Mouse (Mus musculus) stomach, embryonic 16.5 days (tissue): Measurements from ENCODE around the gene Evi5l. TPM values are rescaled to one million over a fixed set of nuclear protein-coding genes. Genes with fewer than 3 reads are reported as not detected.
"Not testable (repeated sequence)": the region's sequence is repeated elsewhere in the genome, so short reads cannot be mapped to it uniquely, and the experiment has no call there.

Experiments
- ATAC-seq: fragments of 200-750 bp; cut with Nextera tagmentation; 2 replicates; pipeline ENCODE4 v1.8.0; 2017; ENCODE audit warnings: moderate number of reproducible peaks, moderate TSS enrichment; ENCODE audit not compliant: insufficient read depth, low FRiP score
- H3K27ac ChIP-seq: fragments of 300-500 bp; sonication (generic); 2 replicates; pipeline ENCODE4 v1.5.1; 2014; ENCODE audit warnings: low read length
- H3K27me3 ChIP-seq: fragments of 300-500 bp; sonication (generic); 2 replicates; pipeline ENCODE4 v1.6.1; 2014; ENCODE audit warnings: low read length, control low read depth, mixed read lengths; ENCODE audit not compliant: control insufficient read depth, insufficient read depth
- H3K36me3 ChIP-seq: fragments of 300-500 bp; sonication (generic); 2 replicates; pipeline ENCODE4 v1.6.1; 2014; ENCODE audit warnings: low read length; ENCODE audit not compliant: control insufficient read depth, insufficient read depth
- H3K4me1 ChIP-seq: fragments of 300-500 bp; sonication (generic); 2 replicates; pipeline ENCODE4 v1.6.1; 2014; ENCODE audit warnings: low read length, control low read depth, mixed read lengths; ENCODE audit not compliant: control insufficient read depth, insufficient read depth
- H3K4me2 ChIP-seq: fragments of 300-500 bp; sonication (generic); 2 replicates; pipeline ENCODE4 v1.6.1; 2014; ENCODE audit warnings: low read depth, low read length, mixed read lengths
- H3K4me3 ChIP-seq: fragments of 300-500 bp; sonication (generic); replicated peaks from 2 replicates; pipeline ENCODE4 v1.5.1; 2014; ENCODE audit warnings: mild to moderate bottlenecking, low read length
- H3K9ac ChIP-seq: fragments of 300-500 bp; sonication (generic); 2 replicates; pipeline ENCODE4 v1.6.1; 2014; ENCODE audit warnings: low read length
- H3K9me3 ChIP-seq: fragments of 300-500 bp; sonication (generic); replicated peaks from 2 replicates; pipeline ENCODE4 v1.6.1; 2016; ENCODE audit warnings: low read length, control low read depth; ENCODE audit not compliant: control insufficient read depth
- WGBS: fragments of 180-500 bp; shearing (Covaris S2); extraction: QIAGEN DNeasy Blood & Tissue Kit; methylation state at CpG from one replicate; pipeline ENCODE4 v1.1.7; 2014; 5-methylcytosine and 5-hydroxymethylcytosine counted together
- polyA plus RNA-seq: library from polyadenylated mRNA; unstranded; fragments of >200 nt; fragmentation: Nextera tagmentation; extraction: Ambion mirVana; gene quantifications from 2 replicates; pipeline ENCODE4 v1.2.1, GENCODE M21; 2015

The Evi5l gene
- polyA plus RNA-seq, 1 experiment from 2014 or later = 22.2 TPM

GRCm38 (mm10) chr8:4247241-4247640 lies 80.9 kb downstream of the Evi5l start:
- H3K27me3 ChIP-seq = no peaks in the 10 kb centered on the region
- no peak overlapping the region for H3K4me2 ChIP-seq
- no peaks in the 10 kb centered on the region for H3K9me3 ChIP-seq
- no peak overlapping the region for H3K9ac ChIP-seq
- no peak for ATAC-seq
- 75% methylated on average over 8 of the region's 8 CpGs for WGBS
- H3K4me3 ChIP-seq = no peak overlapping the region
- H3K36me3 ChIP-seq = peaks cover 28% of the 10 kb centered on the region
- H3K4me1 ChIP-seq = peaks cover under 1% of the 10 kb centered on the region
- no peak overlapping the region for H3K27ac ChIP-seq

- H3K4me3 ChIP-seq = no peak within 1 kb of the TSS
- 74% methylated on average over 15 of the region's 15 CpGs for WGBS
- ATAC-seq = no peak
- H3K4me2 ChIP-seq = no peak within 1 kb of the TSS
- H3K36me3 ChIP-seq = peaks cover 28% of the 10 kb centered on the region
- no peaks in the 10 kb centered on the region for H3K27me3 ChIP-seq
- no peaks in the 10 kb centered on the region for H3K9me3 ChIP-seq
- peaks cover 4% of the 10 kb centered on the region for H3K4me1 ChIP-seq
- no peak within 1 kb of the TSS; the same call in 1 of the 2 replicates for H3K9ac ChIP-seq
- no peak within 1 kb of the TSS for H3K27ac ChIP-seq
These were observed 81.7 kb downstream of the Evi5l start, which contains the start of gene Tgfbr3l for GRCm38 (mm10) chr8:4247951-4248540. Gene Tgfbr3l (plus strand): TSS chr8:4248214.

GRCm38 (mm10) chr8:4249213-4249612 lies 82.8 kb downstream of the Evi5l start:
- Histone ChIP-seq H3K9ac (no peak overlapping the region; the same call in 1 of the 2 replicates), H3K4me1 (peaks cover 11% of the 10 kb centered on the region), H3K27me3 (no peaks in the 10 kb centered on the region), H3K4me3 (no peak overlapping the region), H3K9me3 (no peaks in the 10 kb centered on the region), H3K4me2 (no peak overlapping the region), H3K27ac (no peak overlapping the region), H3K36me3 (peaks cover 20% of the 10 kb centered on the region; the same call in 1 of the 2 replicates)
- 24% methylated on average over 29 of the region's 29 CpGs for WGBS
- no peak for ATAC-seq

GRCm38 (mm10) chr8:4250306-4250970 lies 84.1 kb downstream of the Evi5l start:
- Histone ChIP-seq H3K9ac (no peak overlapping the region), H3K9me3 (no peaks in the 10 kb centered on the region), H3K27ac (no peak overlapping the region), H3K4me1 (peaks cover 12% of the 10 kb centered on the region), H3K27me3 (no peaks in the 10 kb centered on the region), H3K4me2 (no peak overlapping the region), H3K36me3 (peaks cover 12% of the 10 kb centered on the region; the same call in 1 of the 2 replicates), H3K4me3 (no peak overlapping the region)
- 39% methylated on average over 26 of the region's 26 CpGs for WGBS
- ATAC-seq = peak; percentile 33; the same call in 1 of the 2 replicates

GRCm38 (mm10) chr8:4252116-4252760 lies 85.9 kb downstream of the Evi5l start:
- 40% methylated on average over 8 of the region's 8 CpGs for WGBS
- Histone ChIP-seq H3K27ac (peak overlapping the region; percentile 58; the same call in 1 of the 2 replicates), H3K9me3 (no peaks in the 10 kb centered on the region), H3K4me1 (peaks cover 12% of the 10 kb centered on the region), H3K36me3 (peaks cover 5% of the 10 kb centered on the region), H3K4me3 (peak overlapping the region; percentile 93), H3K4me2 (peak overlapping the region; percentile 81), H3K9ac (peak overlapping the region; percentile 96), H3K27me3 (no peaks in the 10 kb centered on the region)
- ATAC-seq = no peak

- no peaks in the 10 kb centered on the region for H3K9me3 ChIP-seq
- peaks cover 18% of the 10 kb centered on the region for H3K4me1 ChIP-seq
- peak; percentile 92 for ATAC-seq
- H3K4me2 ChIP-seq = peak within 1 kb of the TSS; percentile 81
- no peaks in the 10 kb centered on the region for H3K27me3 ChIP-seq
- WGBS = under 1% methylated on average over 69 of the region's 69 CpGs
- peaks cover 5% of the 10 kb centered on the region for H3K36me3 ChIP-seq
- peak within 1 kb of the TSS; percentile 96 for H3K9ac ChIP-seq
- peak within 1 kb of the TSS; percentile 91 for H3K27ac ChIP-seq
- peak within 1 kb of the TSS; percentile 93 for H3K4me3 ChIP-seq
These were observed 86.8 kb downstream of the Evi5l start, which contains the start of gene Snapc2 for GRCm38 (mm10) chr8:4252934-4253841. Gene Snapc2 (plus strand): TSS chr8:4253080.

GRCm38 (mm10) chr8:4254001-4254400 lies 87.6 kb downstream of the Evi5l start:
- peak overlapping the region; percentile 93 for H3K4me3 ChIP-seq
- ATAC-seq = no peak
- H3K9me3 ChIP-seq = no peaks in the 10 kb centered on the region
- 0 out of 2 replicates have a peak overlapping the region, but pooled peaks have one; percentile 46 for H3K9ac ChIP-seq
- peaks cover 19% of the 10 kb centered on the region for H3K4me1 ChIP-seq
- H3K27me3 ChIP-seq = no peaks in the 10 kb centered on the region
- H3K27ac ChIP-seq = peak overlapping the region; percentile 91
- peak overlapping the region; percentile 81 for H3K4me2 ChIP-seq
- H3K36me3 ChIP-seq = peaks cover 5% of the 10 kb centered on the region
- 61% methylated on average over 6 of the region's 6 CpGs for WGBS

GRCm38 (mm10) chr8:4255471-4255870 lies 89.1 kb downstream of the Evi5l start:
- H3K4me1 ChIP-seq = peaks cover 26% of the 10 kb centered on the region
- not testable (repeated sequence) for H3K4me3 ChIP-seq, H3K9ac ChIP-seq, H3K9me3 ChIP-seq, H3K4me2 ChIP-seq, H3K27me3 ChIP-seq, ATAC-seq, H3K27ac ChIP-seq, H3K36me3 ChIP-seq
- 81% methylated on average over 7 of the region's 7 CpGs for WGBS
